Mouse (Mus musculus) kidney, adult 2 months (tissue): ENCODE measurements around the gene Galnt6. TPM values are rescaled to one million over a fixed set of nuclear protein-coding genes. Genes with fewer than 3 reads are reported as not detected.
A peak's percentile ranks its signal among the peaks of the same experiment; 100 is the strongest.
"Not testable (repeated sequence)": the region's sequence is repeated elsewhere in the genome, so short reads cannot be mapped to it uniquely, and the experiment has no call there.

ENCODE experiments used
- DNase-seq: peaks from one replicate; pipeline ENCODE4 v3.0.0; 2021
- H3K27ac ChIP-seq: fragments of 200-500 bp; 2 replicates; pipeline ENCODE4 v1.5.1; 2012; ENCODE audit warnings: low read depth, low read length, control low read depth, inconsistent platforms; ENCODE audit not compliant: insufficient read depth
- H3K27me3 ChIP-seq: fragments of 200-500 bp; replicated peaks from 2 replicates; pipeline ENCODE4 v1.6.1; 2012; ENCODE audit warnings: mild to moderate bottlenecking, moderate library complexity, low read length, inconsistent platforms; ENCODE audit not compliant: control insufficient read depth, insufficient read depth
- H3K36me3 ChIP-seq: fragments of 200-500 bp; 2 replicates; pipeline ENCODE4 v1.6.1; 2012; ENCODE audit warnings: mild to moderate bottlenecking, moderate library complexity, low read length, inconsistent platforms; ENCODE audit not compliant: control insufficient read depth, insufficient read depth
- H3K4me1 ChIP-seq: fragments of 200-500 bp; 2 replicates; pipeline ENCODE4 v1.6.1; 2011; ENCODE audit warnings: low read length; ENCODE audit not compliant: control insufficient read depth, insufficient read depth
- H3K4me3 ChIP-seq: fragments of 200-500 bp; 2 replicates; pipeline ENCODE4 v1.5.1; 2011; ENCODE audit warnings: mild to moderate bottlenecking, low read depth, low read length, control low read depth; ENCODE audit not compliant: insufficient read depth
- CTCF ChIP-seq: fragments of 200-500 bp; conservative IDR thresholded peaks from 2 replicates; pipeline ENCODE4 v1.5.1; 2011; ENCODE audit warnings: low read depth, mild to moderate bottlenecking, control low read depth, low read length, moderate library complexity, mixed read lengths; ENCODE audit not compliant: insufficient read depth, insufficient read length
- POLR2A ChIP-seq: fragments of 200-500 bp; IDR thresholded peaks from one replicate; pipeline ENCODE4 v1.6.1; 2011; ENCODE audit warnings: low read depth, low read length, control low read depth
- WGBS: fragments of 180-500 bp; shearing (Covaris S2); methylation state at CpG from one replicate; pipeline ENCODE4 v1.1.7; 2018; 5-methylcytosine and 5-hydroxymethylcytosine counted together
- polyA plus RNA-seq: library from polyadenylated mRNA; depleted of rRNA; stranded (reverse); fragments of >200 nt; gene quantifications from 2 replicates; pipeline ENCODE4 v1.2.3, GENCODE M21; 2012

Gene Galnt6
- polyA plus RNA-seq, 1 experiment: 1.2 TPM

GRCm38 (mm10) chr15:100770338-100770737 is 41.2 kb upstream of the Galnt6 start:
- Histone ChIP-seq H3K4me3 (no peak overlapping the region), H3K27ac (no peak overlapping the region), H3K27me3 (no peaks in the 10 kb centered on the region), H3K4me1 (no peaks in the 10 kb centered on the region), H3K36me3 (no peaks in the 10 kb centered on the region)
- 96% methylated on average over 5 of the region's 5 CpGs for WGBS
- no peak for DNase-seq
- TF ChIP-seq CTCF (no peak), POLR2A (no peak)

GRCm38 (mm10) chr15:100769023-100769422 is 39.8 kb upstream of the Galnt6 start:
- DNase-seq, H3K4me1 ChIP-seq, H3K4me3 ChIP-seq, H3K27me3 ChIP-seq, H3K36me3 ChIP-seq, H3K27ac ChIP-seq: not testable (repeated sequence)
- 92% methylated on average over 4 of the region's 4 CpGs for WGBS

GRCm38 (mm10) chr15:100767851-100768250 is 38.7 kb upstream of the Galnt6 start:
- Histone ChIP-seq H3K36me3 (no peaks in the 10 kb centered on the region), H3K4me1 (no peaks in the 10 kb centered on the region), H3K4me3 (no peak overlapping the region), H3K27me3 (no peaks in the 10 kb centered on the region), H3K27ac (no peak overlapping the region)
- DNase-seq: no peak
- TF ChIP-seq CTCF (no peak), POLR2A (no peak)
- WGBS: 89% methylated on average over 13 of the region's 13 CpGs

- no peak overlapping the region for H3K4me3 ChIP-seq
- H3K27me3 ChIP-seq: no peaks in the 10 kb centered on the region
- WGBS: 59% methylated on average over 9 of the region's 9 CpGs
- TF ChIP-seq CTCF (no peak), POLR2A (no peak)
- no peak overlapping the region for H3K27ac ChIP-seq
- DNase-seq: no peak
- H3K36me3 ChIP-seq: no peaks in the 10 kb centered on the region
- H3K4me1 ChIP-seq: no peaks in the 10 kb centered on the region
Observed at GRCm38 (mm10) chr15:100766826-100767225, 37.6 kb upstream of the Galnt6 start.

- TF ChIP-seq POLR2A (no peak), CTCF (no peak)
- no peaks in the 10 kb centered on the region for H3K36me3 ChIP-seq
- H3K4me3 ChIP-seq: no peak overlapping the region
- no peak for DNase-seq
- H3K27me3 ChIP-seq: no peaks in the 10 kb centered on the region
- 85% methylated on average over 16 of the region's 16 CpGs for WGBS
- H3K27ac ChIP-seq: no peak overlapping the region
- H3K4me1 ChIP-seq: no peaks in the 10 kb centered on the region; the same call in 1 of the 2 replicates
Observed at GRCm38 (mm10) chr15:100764163-100764951, 35.2 kb upstream of the Galnt6 start.

GRCm38 (mm10) chr15:100762649-100763048 is 33.5 kb upstream of the Galnt6 start:
- H3K27ac ChIP-seq: no peak overlapping the region
- no peaks in the 10 kb centered on the region; the same call in 1 of the 2 replicates for H3K4me1 ChIP-seq
- TF ChIP-seq POLR2A: no peak
- no peak for TF ChIP-seq CTCF
- H3K4me3 ChIP-seq: no peak overlapping the region; the same call in none of the 2 replicates
- H3K36me3 ChIP-seq: no peaks in the 10 kb centered on the region
- DNase-seq: no peak
- WGBS: 43% methylated on average over 8 of the region's 8 CpGs
- H3K27me3 ChIP-seq: no peaks in the 10 kb centered on the region

GRCm38 (mm10) chr15:100761419-100762185 is 32.4 kb upstream of the Galnt6 start, which contains the start of gene Slc4a8:
Gene Slc4a8, plus strand, starts transcription at chr15:100761747.
- TF ChIP-seq CTCF (no peak; the same call in 1 of the 2 replicates), POLR2A (no peak)
- Histone ChIP-seq H3K4me1 (no peaks in the 10 kb centered on the region; the same call in 1 of the 2 replicates), H3K27ac (peak within 1 kb of the TSS; percentile 66), H3K27me3 (no peaks in the 10 kb centered on the region), H3K36me3 (no peaks in the 10 kb centered on the region), H3K4me3 (peak within 1 kb of the TSS; percentile 61)
- 0% methylated on average over 60 of the region's 64 CpGs for WGBS
- peak; percentile 93 for DNase-seq
